Mouse (Mus musculus): ENCODE measurements around the gene Rpusd1. TPM values are rescaled to one million over a fixed set of nuclear protein-coding genes. Genes with fewer than 3 reads are reported as not detected.
A peak's percentile ranks its signal among the peaks of the same experiment; 100 is the strongest.

Rpusd1 gene
- total and polyA plus RNA-seq, 3 experiments = 8.2 to 23.9 TPM; not detected in 1

DNA sequence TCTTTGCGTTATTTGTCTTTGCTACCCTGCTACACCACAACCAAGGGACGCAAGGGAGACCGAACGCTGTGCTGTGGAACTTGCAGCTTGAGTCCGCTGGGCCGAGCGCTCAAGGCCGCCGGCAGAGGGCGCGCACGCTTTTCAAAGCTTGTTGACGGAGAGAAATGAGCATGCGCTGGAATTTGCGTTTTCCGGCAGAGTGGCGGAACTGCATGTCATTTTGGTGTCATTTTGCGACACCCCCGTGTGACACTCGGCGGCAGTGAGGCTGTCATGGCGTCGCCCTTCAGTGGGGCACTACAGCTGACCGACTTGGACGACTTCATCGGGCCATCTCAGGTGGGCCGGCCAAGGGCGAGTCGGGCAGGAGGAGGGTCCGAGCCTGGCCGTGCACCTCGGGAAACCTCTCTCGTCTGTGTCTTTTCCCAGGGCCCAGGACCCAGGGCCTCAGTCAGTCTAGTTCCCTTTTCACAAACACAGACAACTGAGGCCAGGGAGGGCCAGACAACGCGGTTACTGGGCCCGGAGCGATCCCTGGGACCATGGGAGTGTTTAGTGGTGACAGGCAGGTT is 46.2 kb downstream of the Rpusd1 start, which contains the start of gene Narfl (continued):
- TF ChIP-seq GATA1 (IDR thresholded peaks at IDR 0.05; ENCODE audit: low read depth, low read length) = no peak
- TF ChIP-seq EP300 (IDR thresholded peaks at IDR 0.05; ENCODE audit: low read depth in 1 of 2, low read length in 2 of 2) = no peak
- peak; percentile 62; the same call in 1 of the 2 replicates for TF ChIP-seq MAX (IDR thresholded peaks at IDR 0.05; ENCODE audit: low read length)
- peak; percentile 63 for TF ChIP-seq USF1 (IDR thresholded peaks at IDR 0.05; ENCODE audit: low read depth, low read length)
- TF ChIP-seq ZNF384 (IDR thresholded peaks at IDR 0.05; ENCODE audit: low read depth, low read length) = no peak
- 0 out of 2 replicates have a peak, but pooled peaks have one; percentile 14 for TF ChIP-seq JUND (IDR thresholded peaks at IDR 0.05; ENCODE audit: low read depth, low read length)
- peak; percentile 99 for TF ChIP-seq KAT2A (conservative IDR thresholded peaks at IDR 0.05; ENCODE audit: low read depth, low read length)
- TF ChIP-seq E2F4 (IDR thresholded peaks at IDR 0.05; ENCODE audit: borderline replicate concordance, low read depth, low read length) = no peak

DNA sequence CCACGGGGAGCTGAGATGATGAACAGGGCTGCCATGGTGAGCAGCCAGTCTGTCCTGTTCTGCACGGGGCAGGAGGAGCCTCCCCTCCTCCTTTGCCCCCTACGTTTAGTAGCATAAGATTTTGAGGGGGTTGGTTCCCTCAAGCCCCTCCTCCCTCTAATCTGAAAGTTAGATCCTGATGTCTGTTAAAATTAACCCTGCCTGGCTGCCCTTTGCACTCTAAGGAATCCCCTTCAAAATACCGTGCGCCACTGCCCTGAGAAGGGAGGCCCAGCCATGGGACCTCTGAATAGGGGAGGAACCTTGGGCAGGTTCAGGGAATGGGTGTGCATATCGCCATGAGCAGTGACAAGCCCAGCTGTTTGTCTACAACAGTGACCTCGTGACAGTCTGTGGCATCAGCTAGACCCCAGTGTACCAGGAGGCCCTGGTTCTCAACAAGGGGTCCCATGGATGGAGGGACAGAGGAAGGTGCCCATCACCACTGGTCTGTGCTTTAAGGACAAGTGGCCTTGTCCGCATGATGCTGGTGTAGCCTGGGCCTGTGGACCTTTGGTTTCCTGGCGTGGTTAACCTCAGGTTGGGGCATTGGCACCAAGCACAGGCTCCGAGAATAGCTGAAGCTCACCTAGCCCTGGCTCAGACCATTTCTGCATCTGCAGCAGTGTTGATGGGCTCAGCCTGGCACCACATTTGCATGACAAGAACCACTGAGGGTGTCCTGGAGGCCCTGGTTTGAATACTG is 48.0 kb downstream of the Rpusd1 start:
- Histone ChIP-seq H3K9me3 (replicated peaks; ENCODE audit: insufficient read depth, low read length) (no peaks in the 10 kb centered on the region), H3K79me2 (ENCODE audit: control insufficient read depth, insufficient read depth, low read length, poor library complexity) (peaks cover 8% of the 10 kb centered on the region), H3K27me3 (ENCODE audit: control insufficient read depth in 1 of 2, insufficient read depth in 2 of 2, low read length in 2 of 2) (no peaks in the 10 kb centered on the region), H3K36me3 (ENCODE audit: control insufficient read depth in 1 of 2, insufficient read depth in 2 of 2, low read length in 2 of 2) (no peaks in the 10 kb centered on the region; a peak in 2 of 4 replicates), H3K4me3 (ENCODE audit: control insufficient read depth in 1 of 2, insufficient read depth in 1 of 2, low read depth in 2 of 2, low read length in 2 of 2) (no peak overlapping the region), H3K27ac (ENCODE audit: control insufficient read depth, low read depth, low read length) (no peak overlapping the region), H3K4me1 (ENCODE audit: control insufficient read depth in 1 of 2, insufficient read depth in 2 of 2, low read length in 2 of 2) (peaks cover 0 to 10% of the 10 kb centered on the region in 2 experiments; a peak in 3 of 4 replicates), H3K9ac (ENCODE audit: control insufficient read depth, low read depth, low read length, poor library complexity, severe bottlenecking) (no peak overlapping the region)
- DNase-seq (ENCODE audit: low read depth, low spot score) = no peak
- TF ChIP-seq GATA1 (IDR thresholded peaks at IDR 0.05; ENCODE audit: low read depth, low read length) (no peak), ZC3H11A (IDR thresholded peaks at IDR 0.05; ENCODE audit: low read depth, low read length) (no peak), RCOR1 (IDR thresholded peaks at IDR 0.05; ENCODE audit: low read depth, low read length) (no peak), MAZ (IDR thresholded peaks at IDR 0.05; ENCODE audit: low read depth, low read length) (no peak), CHD1 (IDR thresholded peaks at IDR 0.05; ENCODE audit: low read depth, low read length) (no peak), MXI1 (IDR thresholded peaks at IDR 0.05; ENCODE audit: low read depth, low read length) (no peak)

DNA sequence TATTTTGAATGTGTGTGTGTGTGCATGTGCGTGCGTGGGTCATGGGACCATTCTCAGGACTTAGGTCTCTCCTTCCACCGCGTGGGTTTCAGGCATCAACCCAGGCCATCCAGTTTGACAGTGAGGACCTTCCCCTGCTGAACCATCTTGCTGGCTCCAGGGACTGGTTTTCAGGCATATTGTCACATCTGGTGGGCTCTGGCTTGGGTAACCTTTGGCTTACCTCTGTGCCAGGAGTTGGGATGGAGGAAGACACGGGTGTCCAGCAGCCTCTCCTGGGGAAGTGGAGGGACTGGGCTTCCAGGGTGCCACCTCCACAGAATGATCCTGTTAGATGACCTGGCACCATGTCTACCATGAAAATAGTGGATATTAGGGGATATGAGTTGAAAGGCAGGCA is 50.5 kb downstream of the Rpusd1 start:
- TF ChIP-seq CTCF (IDR thresholded peaks at IDR 0.05 in 2 of 3, conservative IDR thresholded peaks at IDR 0.05 in 1 of 3; ENCODE audit: control insufficient read depth in 1 of 3, insufficient read depth in 1 of 3, low read depth in 2 of 3, low read length in 3 of 3, poor library complexity in 1 of 3, severe bottlenecking in 1 of 3) = no peak
- TF ChIP-seq MXI1 (IDR thresholded peaks at IDR 0.05; ENCODE audit: low read depth, low read length) = no peak
- TF ChIP-seq CHD1 (IDR thresholded peaks at IDR 0.05; ENCODE audit: low read depth, low read length) = no peak
- no peak for TF ChIP-seq CHD2 (IDR thresholded peaks at IDR 0.05; ENCODE audit: low read length)
- TF ChIP-seq HCFC1 (IDR thresholded peaks at IDR 0.05; ENCODE audit: low read depth, low read length) = no peak
- no peak for TF ChIP-seq GATA1 (IDR thresholded peaks at IDR 0.05; ENCODE audit: low read depth, low read length)
- no peak for TF ChIP-seq MAX (IDR thresholded peaks at IDR 0.05; ENCODE audit: low read length)
- TF ChIP-seq NELFE (IDR thresholded peaks at IDR 0.05; ENCODE audit: low read depth, low read length) = no peak
- TF ChIP-seq SIN3A (IDR thresholded peaks at IDR 0.05; ENCODE audit: low read length) = no peak
- no peak for TF ChIP-seq POLR2A (IDR thresholded peaks at IDR 0.05; ENCODE audit: control insufficient read depth in 1 of 2, insufficient read depth in 1 of 2, low read depth in 1 of 2, low read length in 2 of 2, poor library complexity in 1 of 2)
- no peak for TF ChIP-seq MEF2A (IDR thresholded peaks at IDR 0.05; ENCODE audit: extremely low read depth, insufficient replicate concordance, low read depth, low read length, poor library complexity, severe bottlenecking)
- no peak for TF ChIP-seq KAT2A (conservative IDR thresholded peaks at IDR 0.05; ENCODE audit: low read depth, low read length)
- no peak for TF ChIP-seq MYB (IDR thresholded peaks at IDR 0.05; ENCODE audit: low read depth, low read length)
- no peak for TF ChIP-seq POLR2AphosphoS5 (IDR thresholded peaks at IDR 0.05; ENCODE audit: borderline replicate concordance, low read depth, low read length)
- no peak for TF ChIP-seq USF2 (IDR thresholded peaks at IDR 0.05; ENCODE audit: borderline replicate concordance in 1 of 2, insufficient read depth in 1 of 2, low read depth in 1 of 2, low read length in 2 of 2)
- TF ChIP-seq ETS1 (IDR thresholded peaks at IDR 0.05; ENCODE audit: low read depth, low read length) = no peak
- TF ChIP-seq MYC (IDR thresholded peaks at IDR 0.05; ENCODE audit: low read depth, low read length) = no peak
- no peak for TF ChIP-seq BHLHE40 (IDR thresholded peaks at IDR 0.05; ENCODE audit: borderline replicate concordance, low read depth, low read length)
- no peak overlapping the region for H3K4me3 ChIP-seq (ENCODE audit: control insufficient read depth in 1 of 2, insufficient read depth in 1 of 2, low read depth in 2 of 2, low read length in 2 of 2)
- H3K4me1 ChIP-seq (ENCODE audit: control insufficient read depth in 1 of 2, insufficient read depth in 2 of 2, low read length in 2 of 2) = peaks cover 0 to 10% of the 10 kb centered on the region in 2 experiments; a peak in 3 of 4 replicates
- H3K36me3 ChIP-seq (ENCODE audit: control insufficient read depth in 1 of 2, insufficient read depth in 2 of 2, low read length in 2 of 2) = peaks cover 0 to 2% of the 10 kb centered on the region in 2 experiments; a peak in 2 of 4 replicates
- H3K9ac ChIP-seq (ENCODE audit: control insufficient read depth, low read depth, low read length, poor library complexity, severe bottlenecking) = no peak overlapping the region
- H3K27me3 ChIP-seq (ENCODE audit: control insufficient read depth in 1 of 2, insufficient read depth in 2 of 2, low read length in 2 of 2) = no peaks in the 10 kb centered on the region
- peaks cover 8% of the 10 kb centered on the region for H3K79me2 ChIP-seq (ENCODE audit: control insufficient read depth, insufficient read depth, low read length, poor library complexity)
- no peak overlapping the region for H3K27ac ChIP-seq (ENCODE audit: control insufficient read depth, low read depth, low read length)
- DNase-seq (ENCODE audit: low read depth, low spot score) = no peak
- H3K9me3 ChIP-seq (replicated peaks; ENCODE audit: insufficient read depth, low read length) = no peaks in the 10 kb centered on the region

Data from MEL (cell line).